Mouse (Mus musculus) urinary bladder, postnatal 36 days (tissue): ENCODE measurements at regions not wholly inside any gene's neighbourhood (a gene's known extent, or its start where the extent isn't known, plus 50 kb on each side); places are given as distances from the start of the nearest gene placed in this dataset.

Source experiments
- DNase-seq, 2 experiments: peaks; one replicate each; pipeline ENCODE4 v3.0.0; 2022; ENCODE audit warnings: low spot score in 2 of 2, mixed read lengths in 1 of 2

GRCm38 (mm10) chr16:54770871-54771270 is 526.9 kb downstream of the Zpld1 start:
- DNase-seq: no peak

DNA sequence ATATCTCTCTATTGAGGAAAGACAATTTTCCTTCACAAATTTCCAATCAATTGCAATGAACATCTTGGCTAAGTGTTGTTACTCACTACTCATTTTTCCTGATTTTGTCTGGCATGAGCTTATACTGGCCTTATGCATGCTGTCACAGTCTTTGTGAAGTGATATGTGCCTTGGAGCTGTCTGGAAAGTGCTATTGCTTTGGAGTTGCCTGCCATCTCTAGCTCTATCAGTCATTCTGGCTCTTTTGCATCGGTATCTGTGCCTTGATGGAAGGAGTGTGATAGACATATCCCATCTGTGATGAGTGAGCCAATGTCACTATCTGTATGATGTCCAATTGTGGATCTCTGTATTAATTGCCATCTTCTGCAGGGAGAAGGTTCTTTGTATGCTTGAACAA is 553.6 kb downstream of the Zpld1 start:
- DNase-seq: no peak

DNA sequence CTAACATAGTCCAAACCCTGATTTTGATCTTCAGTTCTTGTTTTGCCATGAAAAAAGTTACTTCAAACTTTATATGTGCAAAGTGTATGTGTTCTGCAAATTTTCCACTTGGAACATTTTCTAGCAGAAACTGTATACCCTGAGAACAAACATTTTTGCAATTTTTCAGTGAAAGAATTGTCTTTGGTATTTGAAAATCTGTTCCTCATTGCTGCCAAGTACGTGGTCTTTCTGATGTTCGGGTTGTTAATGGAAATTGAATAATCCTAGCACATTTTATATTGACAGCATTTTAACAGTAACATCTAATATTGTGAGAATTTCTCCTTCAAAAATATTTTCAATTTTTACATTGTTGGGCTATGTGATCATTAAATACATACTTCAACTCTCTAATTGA is 564.3 kb downstream of the Zpld1 start:
- no peak for DNase-seq

GRCm38 (mm10) chr16:54707880-54708279 is 589.9 kb downstream of the Zpld1 start:
- no peak for DNase-seq

GRCm38 (mm10) chr16:54682815-54683214 is 615.0 kb downstream of the Zpld1 start:
- DNase-seq: peak; percentile 25 to 41

GRCm38 (mm10) chr16:54648728-54649525 is 648.9 kb downstream of the Zpld1 start:
- no peak for DNase-seq

GRCm38 (mm10) chr16:54647821-54648220 is 650.0 kb downstream of the Zpld1 start:
- DNase-seq: no peak

- DNase-seq: no peak
Measured at GRCm38 (mm10) chr16:54646252-54646651, 651.5 kb downstream of the Zpld1 start.

DNA sequence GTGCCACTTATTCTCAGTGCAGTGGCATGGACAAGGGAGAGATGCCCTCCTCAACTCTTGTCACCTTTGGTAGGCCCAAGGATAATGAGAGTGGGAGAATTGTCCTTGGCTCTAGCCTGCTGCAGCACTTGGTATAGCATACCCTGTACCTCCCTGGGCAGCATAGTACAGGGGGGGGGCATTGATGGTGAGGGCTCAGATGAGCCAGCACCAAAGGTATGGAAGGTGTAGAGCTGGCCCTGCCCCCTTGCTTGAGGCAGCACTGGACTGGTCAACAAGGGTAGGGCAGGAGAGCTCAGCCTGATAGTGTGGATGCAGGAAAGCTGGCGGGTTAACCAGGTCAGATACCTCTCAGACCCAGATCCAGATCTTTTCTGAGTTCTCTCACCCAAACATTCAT is 668.6 kb downstream of the Zpld1 start:
- no peak for DNase-seq

DNA sequence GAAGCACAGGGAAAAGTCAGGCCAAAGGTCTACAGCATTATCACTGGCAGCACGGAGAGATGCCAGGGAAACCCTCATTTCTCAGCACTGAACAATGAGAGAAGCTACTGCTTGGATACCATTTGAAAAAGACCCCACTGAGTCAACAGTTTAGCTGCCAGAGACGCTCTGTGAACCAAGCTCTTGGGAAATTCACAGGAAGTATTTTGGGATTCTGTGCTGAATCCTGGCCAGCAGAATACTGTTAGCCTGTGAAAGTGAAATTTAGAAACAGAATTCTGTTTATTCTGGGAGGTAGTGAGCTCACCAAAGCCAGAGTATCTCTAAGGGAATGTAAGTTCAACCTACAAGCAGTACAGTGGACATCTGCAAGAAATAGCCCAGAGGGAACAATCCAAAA is 705.1 kb downstream of the Zpld1 start:
- no peak for DNase-seq
